Mouse (Mus musculus) cerebellum, adult (tissue): ENCODE measurements around the gene Amigo2.
"Not testable (repeated sequence)": the region's sequence is repeated elsewhere in the genome, so short reads cannot be mapped to it uniquely, and the experiment has no call there.

Experiments
- ATAC-seq: cut with Nextera tagmentation; 2 replicates; pipeline ENCODE4 v1.9.2; 2017; ENCODE audit warnings: mild to moderate bottlenecking, moderate library complexity, mixed read lengths; ENCODE audit not compliant: insufficient number of reproducible peaks, low FRiP score, low TSS enrichment

Amigo2 gene

DNA sequence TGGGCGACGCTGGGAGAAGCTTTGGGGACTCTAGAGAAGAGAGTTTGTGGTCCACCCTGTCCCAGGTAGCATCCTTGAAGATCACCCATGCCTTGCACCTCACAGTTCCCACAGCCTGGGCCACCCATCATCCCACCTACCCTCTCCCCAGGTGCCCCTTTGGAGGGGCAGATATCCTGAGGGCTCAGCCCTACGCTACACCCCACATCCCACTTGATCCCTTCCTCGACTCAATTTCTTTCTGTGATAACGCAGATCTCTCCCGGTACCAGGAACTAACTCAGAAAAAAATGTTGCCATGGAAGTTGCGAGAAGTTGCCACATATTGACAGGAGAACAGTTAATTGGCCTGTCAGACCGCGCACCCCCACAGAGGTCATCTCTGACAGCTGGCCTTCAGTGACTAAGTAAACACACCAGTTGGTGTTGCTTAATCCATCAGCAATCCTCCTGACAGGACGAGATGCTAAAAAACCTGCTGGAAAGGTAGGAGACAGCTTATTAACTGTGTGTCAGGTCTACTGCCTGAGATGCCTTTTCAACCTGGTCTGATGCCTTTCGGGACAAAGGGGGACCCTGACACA, 17.5 kb downstream of the Amigo2 start:
- ATAC-seq: no peak

DNA sequence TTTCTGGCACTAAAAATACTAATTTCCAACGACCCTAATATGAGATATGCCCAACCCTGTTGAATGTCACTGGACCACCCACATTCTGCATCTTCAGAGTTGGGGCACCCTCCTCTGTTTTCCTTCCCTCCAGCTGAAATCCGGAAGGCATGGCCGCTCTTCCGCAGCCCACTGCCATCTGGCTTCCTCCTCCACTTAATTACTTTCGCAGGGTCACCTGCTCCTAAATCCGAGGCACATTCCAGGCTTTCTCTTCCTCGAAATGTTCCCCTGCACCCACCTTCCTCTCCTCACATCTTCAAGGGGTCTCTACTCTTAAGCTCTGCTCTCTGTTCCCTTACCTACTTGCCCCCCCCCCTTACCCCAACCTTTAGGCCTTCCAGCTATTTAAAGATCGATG, 23.1 kb downstream of the Amigo2 start:
- ATAC-seq: no peak

DNA sequence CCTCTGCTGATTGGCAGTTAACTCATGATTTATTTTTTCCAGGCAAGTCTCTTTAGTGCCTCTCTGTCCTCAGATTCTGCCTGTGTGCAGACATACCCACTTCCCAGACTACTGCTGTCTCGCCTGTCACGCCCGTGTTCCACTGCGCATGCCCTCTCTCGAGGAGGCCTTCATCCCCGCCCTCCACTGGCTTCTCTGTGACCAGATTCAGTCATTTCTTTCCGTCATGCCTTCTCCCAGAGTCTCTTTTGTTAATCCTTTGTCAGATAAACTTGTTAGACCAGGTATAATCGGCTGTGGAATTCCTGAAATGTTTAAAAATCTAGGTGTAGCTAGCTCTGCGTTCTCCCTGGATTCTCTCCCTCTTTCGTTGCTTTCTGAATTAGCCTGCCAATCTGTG, 23.7 kb downstream of the Amigo2 start:
- no peak for ATAC-seq

DNA sequence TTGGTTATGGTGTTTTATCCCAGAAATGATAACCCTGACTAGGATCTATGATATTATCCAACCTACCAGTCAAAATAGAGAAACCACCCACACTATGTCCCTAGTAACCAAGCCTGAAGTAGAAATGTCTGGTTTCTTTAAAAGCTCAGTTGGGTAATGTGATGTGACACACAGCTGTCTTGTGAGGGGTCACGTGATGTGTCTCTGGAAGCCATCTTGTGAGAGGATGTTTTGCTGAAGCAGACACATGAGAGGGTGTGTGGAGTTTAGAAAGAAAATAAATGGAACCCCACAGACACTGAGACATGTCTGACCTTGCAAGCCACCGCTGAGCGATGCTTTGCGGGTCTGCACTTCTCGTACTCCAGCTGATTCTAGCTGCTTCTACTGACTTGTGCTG, 30.2 kb downstream of the Amigo2 start:
- ATAC-seq: no peak

DNA sequence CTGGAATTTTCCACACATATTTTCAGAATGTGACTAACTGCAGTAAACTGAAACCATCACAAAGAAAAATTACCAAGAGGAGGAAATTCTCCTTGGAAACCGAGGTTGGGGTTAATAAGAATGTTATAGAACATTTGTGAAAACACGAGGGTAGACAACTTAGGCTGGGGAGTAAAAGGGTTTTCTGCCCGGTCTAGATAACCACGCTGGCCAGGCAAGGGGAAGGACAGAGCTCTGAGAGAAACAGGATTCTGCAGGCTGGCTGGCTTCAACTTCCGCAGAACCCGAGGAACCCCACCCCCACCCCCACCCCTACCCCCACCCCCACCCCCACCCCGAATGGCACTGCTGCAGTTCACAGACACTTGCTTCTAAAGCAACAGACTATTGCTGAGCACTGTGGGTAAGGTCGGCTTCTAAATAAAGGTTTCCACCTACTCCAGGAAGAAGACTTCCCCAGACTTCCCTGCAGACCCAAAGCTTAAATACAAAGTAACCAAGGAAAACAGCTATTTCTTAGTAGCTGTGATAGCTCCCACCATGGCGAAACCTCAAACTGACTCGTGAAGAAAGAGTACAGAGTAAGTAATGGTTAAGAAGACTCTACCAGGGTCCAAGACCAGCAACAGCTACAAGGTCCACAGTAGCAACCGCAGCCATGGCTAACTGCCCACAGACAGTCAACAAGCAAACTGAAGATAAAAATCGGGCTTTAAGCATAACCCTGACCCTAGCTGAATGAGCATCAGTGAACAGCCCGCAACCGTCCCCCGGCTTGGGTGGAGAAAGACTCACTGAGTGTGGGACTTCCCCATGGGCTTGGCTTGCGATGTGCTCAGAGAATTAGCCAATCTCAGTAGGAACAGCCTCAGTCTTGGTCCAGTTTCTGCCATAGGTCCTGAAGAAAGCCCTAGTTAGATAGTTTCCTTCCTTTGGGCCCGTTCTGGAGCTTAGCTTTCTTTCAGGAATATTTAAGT, 34.3 kb downstream of the Amigo2 start:
- no peak for ATAC-seq

DNA sequence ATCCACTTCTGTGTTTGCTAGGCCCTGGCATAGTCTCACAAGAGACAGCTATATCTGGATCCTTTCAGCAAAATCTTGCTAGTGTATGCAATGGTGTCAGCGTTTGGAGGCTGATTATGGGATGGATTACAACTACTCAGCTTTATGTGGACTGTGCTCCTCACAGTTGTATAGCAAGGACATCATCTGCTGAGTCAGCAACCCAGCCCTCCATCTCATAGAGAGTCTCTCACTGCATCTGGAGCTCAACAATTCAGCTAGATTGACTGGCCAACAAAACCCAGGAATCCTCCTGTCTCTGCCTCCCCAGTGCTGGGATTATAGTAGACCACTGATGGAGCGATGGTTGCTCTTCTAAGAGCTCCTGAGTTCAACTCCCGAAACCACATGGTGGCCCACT, 37.3 kb downstream of the Amigo2 start:
- ATAC-seq: not testable (repeated sequence)

DNA sequence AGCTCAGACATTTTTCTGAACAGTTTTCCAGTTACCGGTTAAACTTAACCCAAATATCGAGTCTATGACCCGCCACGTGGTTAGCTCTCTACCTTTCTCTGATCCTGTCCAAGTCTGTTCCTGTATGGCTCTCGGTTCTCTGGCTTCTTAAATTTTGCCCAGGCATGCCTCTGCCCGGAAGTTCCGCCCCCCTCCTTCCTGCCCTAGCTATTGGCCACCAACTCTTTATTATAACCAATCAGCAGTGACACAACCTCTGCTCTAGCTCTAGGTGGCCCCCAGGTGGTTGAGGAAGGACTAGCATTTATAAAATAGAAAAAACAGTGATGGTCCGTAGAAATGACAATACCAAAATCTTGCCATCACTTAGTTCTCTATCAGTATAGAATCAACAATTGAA, 40.6 kb downstream of the Amigo2 start:
- no peak for ATAC-seq

DNA sequence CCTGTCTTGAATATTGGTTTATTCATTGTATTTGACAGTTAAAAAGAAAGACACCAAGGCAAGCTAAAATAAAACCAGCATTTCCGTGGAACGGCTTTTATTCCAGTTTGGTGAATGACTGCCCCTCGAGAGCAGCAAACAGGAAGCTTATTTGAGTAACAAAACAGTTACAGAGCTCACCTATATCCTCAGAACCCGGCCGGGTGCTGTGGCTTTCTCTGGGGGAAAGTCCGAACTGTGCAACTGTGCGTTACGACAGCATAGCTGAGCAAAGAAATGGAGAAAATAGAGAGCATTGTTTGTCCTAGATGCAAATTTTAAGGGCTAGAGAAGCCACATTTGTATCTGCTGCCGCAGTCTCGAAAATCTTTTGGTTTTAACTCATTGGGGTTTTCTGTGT, 41.3 kb downstream of the Amigo2 start:
- ATAC-seq: no peak

DNA sequence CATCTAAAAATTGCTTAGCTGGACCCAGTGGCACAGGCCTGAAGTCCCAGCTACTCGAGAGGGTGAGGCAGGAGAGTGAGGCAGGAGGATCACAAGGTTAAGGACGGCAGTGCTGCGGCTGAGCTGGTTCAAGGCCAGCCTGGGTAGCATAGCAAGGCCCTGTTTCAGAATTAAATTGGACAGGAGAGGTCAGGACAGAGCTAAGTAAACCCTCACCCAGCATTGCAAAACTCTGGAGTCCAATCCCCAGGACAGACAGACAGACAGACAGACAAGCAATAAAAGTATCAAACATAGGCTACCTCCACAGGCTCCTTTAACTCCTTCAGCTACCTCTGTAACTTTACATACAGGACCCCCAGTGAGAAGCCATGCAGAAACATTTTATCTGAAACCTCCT, 42.2 kb downstream of the Amigo2 start:
- ATAC-seq: no peak

DNA sequence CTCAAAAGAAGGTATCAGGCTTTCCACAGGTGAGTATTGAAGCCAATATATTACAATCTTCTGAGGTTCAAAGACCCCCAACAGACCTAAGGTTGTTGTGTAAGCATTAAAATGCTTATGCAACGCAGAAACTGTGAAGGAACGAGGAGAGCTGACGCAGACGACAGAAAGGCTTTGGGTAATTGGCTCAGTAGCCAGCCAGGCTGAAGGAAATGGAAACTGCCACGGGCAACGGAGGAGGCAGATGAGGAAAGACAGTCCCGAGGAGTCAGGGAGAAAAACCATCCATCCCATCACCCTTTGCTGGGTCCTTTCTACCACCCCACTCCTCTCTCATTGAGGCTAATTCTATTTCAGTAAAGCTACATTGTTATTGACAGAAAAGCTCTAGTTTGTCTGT, 50.4 kb downstream of the Amigo2 start:
- no peak for ATAC-seq

DNA sequence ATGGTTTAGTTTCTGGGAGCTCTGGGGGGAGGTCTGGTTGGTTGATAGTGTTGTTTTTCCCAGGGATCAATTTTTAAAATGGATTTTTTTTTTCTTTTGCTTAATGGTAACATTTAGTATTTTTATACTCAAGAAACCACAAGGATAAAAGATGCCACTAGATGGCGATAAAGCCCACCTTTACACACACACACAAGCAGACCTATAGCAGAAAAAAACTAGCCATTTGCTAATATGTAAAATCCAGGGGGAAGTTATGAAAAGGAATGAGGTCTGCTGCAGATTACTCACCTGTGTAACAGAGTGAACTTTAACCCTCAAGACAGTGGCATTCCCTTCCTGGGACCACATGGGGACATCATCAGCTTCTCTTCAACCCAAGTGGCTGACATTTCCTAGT, 51.5 kb downstream of the Amigo2 start:
- ATAC-seq: no peak
